Mouse (Mus musculus): ENCODE measurements at regions not wholly inside any gene's neighbourhood (a gene's known extent, or its start where the extent isn't known, plus 50 kb on each side); places are given as distances from the start of the nearest gene placed in this dataset.

DNA sequence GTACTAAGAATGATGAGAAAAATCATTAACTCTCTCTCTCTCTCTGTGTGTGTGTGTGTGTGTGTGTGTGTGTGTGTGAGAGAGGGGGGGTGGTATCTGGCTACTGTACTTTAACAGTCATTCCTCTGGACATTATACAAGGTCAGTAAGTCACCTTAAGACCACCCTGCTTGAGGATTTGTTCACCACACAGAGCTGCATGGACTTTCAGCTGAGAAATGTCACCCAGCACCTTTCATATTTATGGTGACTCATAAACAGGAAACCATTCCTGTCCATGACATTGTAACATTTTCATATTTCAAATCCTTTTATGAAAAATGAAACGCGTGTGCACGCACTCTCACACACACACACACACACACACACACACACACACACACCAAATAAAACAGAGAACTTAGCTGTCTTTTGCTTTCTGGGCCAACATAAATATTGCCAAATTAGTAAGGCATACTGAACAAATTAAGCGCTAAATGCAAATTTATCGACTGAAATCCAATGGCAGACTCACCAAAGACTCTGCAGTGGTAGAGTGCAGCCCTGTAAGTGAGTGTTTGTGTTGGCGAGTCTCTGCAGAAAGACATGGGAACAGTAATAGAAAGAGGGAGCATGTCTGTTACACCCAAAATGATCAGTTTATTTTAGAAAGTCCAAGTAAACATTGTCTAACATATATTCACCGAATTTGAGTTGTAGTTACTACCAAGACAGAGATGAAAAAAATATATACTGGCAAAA lies 277.7 kb downstream of the Osr1 start:
- TF ChIP-seq CTCF (IDR thresholded peaks at IDR 0.05; ENCODE audit: borderline replicate concordance, extremely low read depth, insufficient read depth, insufficient read length): no peak
- no peak for TF ChIP-seq POLR2A (IDR thresholded peaks at IDR 0.05; ENCODE audit: borderline replicate concordance, extremely low read depth, insufficient read depth, insufficient read length, poor library complexity, severe bottlenecking)
